Mouse (Mus musculus): ENCODE measurements around the gene Cd38.
A peak's percentile ranks its signal among the peaks of the same experiment; 100 is the strongest.
"Not testable (repeated sequence)": the region's sequence is repeated elsewhere in the genome, so short reads cannot be mapped to it uniquely, and the experiment has no call there.

The Cd38 gene

GRCm38 (mm10) chr5:43860096-43860495 lies 8.3 kb upstream of the Cd38 start:
- no peak for DNase-seq (ENCODE audit: low spot score)

- no peak for DNase-seq (ENCODE audit: low spot score)
Measured at GRCm38 (mm10) chr5:43860670-43861431, 7.5 kb upstream of the Cd38 start.

- no peak for DNase-seq (ENCODE audit: low spot score)
Measured at GRCm38 (mm10) chr5:43863642-43864041, 4.7 kb upstream of the Cd38 start.

- no peak for DNase-seq (ENCODE audit: low spot score)
Measured at GRCm38 (mm10) chr5:43865316-43865715, 3.0 kb upstream of the Cd38 start.

- peak; percentile 1 for DNase-seq (ENCODE audit: low spot score)
Measured at GRCm38 (mm10) chr5:43868711-43869600, 603 bp downstream of the Cd38 start.

GRCm38 (mm10) chr5:43871845-43872244 lies 3.5 kb downstream of the Cd38 start:
- no peak for DNase-seq (ENCODE audit: low spot score)

GRCm38 (mm10) chr5:43872652-43873051 lies 4.3 kb downstream of the Cd38 start:
- DNase-seq (ENCODE audit: low spot score), result no peak

- DNase-seq (ENCODE audit: low spot score), result no peak
Measured at GRCm38 (mm10) chr5:43882034-43882433, 13.7 kb downstream of the Cd38 start.

- no peak for DNase-seq (ENCODE audit: low spot score)
Measured at GRCm38 (mm10) chr5:43885060-43885820, 16.9 kb downstream of the Cd38 start.

- no peak for DNase-seq (ENCODE audit: low spot score)
Measured at GRCm38 (mm10) chr5:43892386-43892785, 24.0 kb downstream of the Cd38 start.

- no peak for DNase-seq (ENCODE audit: low spot score)
Measured at GRCm38 (mm10) chr5:43894113-43894512, 25.8 kb downstream of the Cd38 start.

GRCm38 (mm10) chr5:43895931-43896330 lies 27.6 kb downstream of the Cd38 start:
- no peak for DNase-seq (ENCODE audit: low spot score)

- no peak for DNase-seq (ENCODE audit: low spot score)
Measured at GRCm38 (mm10) chr5:43904685-43905084, 36.3 kb downstream of the Cd38 start.

GRCm38 (mm10) chr5:43909213-43909612 lies 40.9 kb downstream of the Cd38 start:
- no peak for DNase-seq (ENCODE audit: low spot score)

GRCm38 (mm10) chr5:43910006-43910405 lies 41.7 kb downstream of the Cd38 start:
- DNase-seq (ENCODE audit: low spot score), result no peak

GRCm38 (mm10) chr5:43912844-43913243 lies 44.5 kb downstream of the Cd38 start, which contains the start of gene Gm7879:
Gene Gm7879 (plus strand): TSS chr5:43913144.
- DNase-seq (ENCODE audit: low spot score), result not testable (repeated sequence)

- DNase-seq (ENCODE audit: low spot score), result no peak
Measured at GRCm38 (mm10) chr5:43915261-43915886, 47.0 kb downstream of the Cd38 start.

GRCm38 (mm10) chr5:43921877-43922276 lies 53.5 kb downstream of the Cd38 start:
- DNase-seq (ENCODE audit: low spot score), result no peak

- peak; percentile 42 for DNase-seq (ENCODE audit: low spot score)
Measured at GRCm38 (mm10) chr5:43923933-43924332, 55.6 kb downstream of the Cd38 start.

GRCm38 (mm10) chr5:43927729-43928128 lies 59.4 kb downstream of the Cd38 start:
- DNase-seq (ENCODE audit: low spot score), result no peak

GRCm38 (mm10) chr5:43933269-43933668 lies 64.9 kb downstream of the Cd38 start:
- DNase-seq (ENCODE audit: low spot score), result no peak

All from spleen, adult 12 weeks (tissue).